Mouse (Mus musculus): ENCODE measurements around the gene Cygb. TPM values are rescaled to one million over a fixed set of nuclear protein-coding genes. Genes with fewer than 3 reads are reported as not detected.

The Cygb gene
- total and polyA plus RNA-seq, 3 experiments, result not detected

GRCm38 (mm10) chr11:116646771-116647170 lies 7.3 kb downstream of the Cygb start:
- H3K27me3 ChIP-seq (replicated peaks), result peaks cover 55% of the 10 kb centered on the region
- no peaks in the 10 kb centered on the region for H3K79me2 ChIP-seq (replicated peaks; ENCODE audit: control insufficient read depth, extremely low read depth, insufficient read depth, poor library complexity, severe bottlenecking)
- TF ChIP-seq NELFE (IDR thresholded peaks at IDR 0.05; ENCODE audit: low read depth, low read length) (no peak), CTCF (conservative IDR thresholded peaks at IDR 0.05 in 1 of 2, IDR thresholded peaks at IDR 0.05 in 1 of 2; ENCODE audit: low read depth in 2 of 2, low read length in 2 of 2) (no peak), HCFC1 (IDR thresholded peaks at IDR 0.05; ENCODE audit: low read depth, low read length) (no peak), JUN (IDR thresholded peaks at IDR 0.05; ENCODE audit: insufficient read depth, low read depth, low read length) (no peak), USF2 (conservative IDR thresholded peaks at IDR 0.05; ENCODE audit: low read depth, low read length) (no peak), MAZ (IDR thresholded peaks at IDR 0.05; ENCODE audit: low read depth, low read length) (no peak), SIN3A (IDR thresholded peaks at IDR 0.05; ENCODE audit: low read length) (no peak), CHD2 (IDR thresholded peaks at IDR 0.05; ENCODE audit: low read length) (no peak), MAX (IDR thresholded peaks at IDR 0.05; ENCODE audit: low read length) (no peak), TCF12 (IDR thresholded peaks at IDR 0.05; ENCODE audit: low read depth, low read length) (no peak), POLR2AphosphoS2 (IDR thresholded peaks at IDR 0.05; ENCODE audit: low read depth, low read length) (no peak), KAT2A (IDR thresholded peaks at IDR 0.05; ENCODE audit: insufficient replicate concordance, low read length) (no peak), ZMIZ1 (IDR thresholded peaks at IDR 0.05; ENCODE audit: low read depth, low read length) (no peak), PAX5 (IDR thresholded peaks at IDR 0.05; ENCODE audit: low read length) (no peak), RAD21 (IDR thresholded peaks at IDR 0.05; ENCODE audit: low read depth, low read length) (no peak), RCOR1 (conservative IDR thresholded peaks at IDR 0.05; ENCODE audit: low read depth, low read length) (no peak), TBP (conservative IDR thresholded peaks at IDR 0.05; ENCODE audit: low read depth, low read length) (no peak), E2F4 (IDR thresholded peaks at IDR 0.05; ENCODE audit: insufficient replicate concordance, low read depth, low read length) (no peak)
- peaks cover 3 to 37% of the 10 kb centered on the region in 2 experiments; a peak in 3 of 4 replicates for H3K4me1 ChIP-seq (ENCODE audit: control insufficient read depth in 1 of 2, insufficient read depth in 2 of 2)
- in situ Hi-C loops (cut with MboI; ENCODE audit: low pct_ligation_motif_present, low pct_unique_long_range_greater_than_20kb, low sequenced_read_pairs), result loop anchor here (10.0 kb wide), 1 partner anchor 408 kb away; no protein-coding TSS in a partner anchor
- dilution Hi-C loops (cut with MboI; ENCODE audit: extremely low pct_ligation_motif_present, extremely low pct_unique_long_range_greater_than_20kb, low sequenced_read_pairs), result no loop called here
- no peak overlapping the region for H3K4me3 ChIP-seq (replicated peaks in 1 of 3; ENCODE audit: low read depth in 2 of 3, low read length in 2 of 3, poor library complexity in 1 of 3)
- H3K4me2 ChIP-seq (ENCODE audit: insufficient read depth, low read depth, poor library complexity, severe bottlenecking), result no peak overlapping the region
- no peak overlapping the region for H3K9ac ChIP-seq (ENCODE audit: insufficient read depth, low read depth)
- no peak overlapping the region for H3K27ac ChIP-seq (ENCODE audit: insufficient read depth, low read depth)
- no peaks in the 10 kb centered on the region for H3K9me3 ChIP-seq (replicated peaks; ENCODE audit: low read length)
- no peak for DNase-seq (ENCODE audit: extremely low read depth)
- H3K36me3 ChIP-seq (replicated peaks in 1 of 2; ENCODE audit: control insufficient read depth in 1 of 2, insufficient read depth in 1 of 2, low read length in 1 of 2), result no peaks in the 10 kb centered on the region

GRCm38 (mm10) chr11:116646136-116646535 lies 8.0 kb downstream of the Cygb start:
- in situ Hi-C loops (cut with MboI; ENCODE audit: low pct_ligation_motif_present, low pct_unique_long_range_greater_than_20kb, low sequenced_read_pairs) (loop anchor here (10.0 kb wide), 1 partner anchor 409 kb away; no protein-coding TSS in a partner anchor), dilution Hi-C loops (cut with MboI; ENCODE audit: extremely low pct_ligation_motif_present, extremely low pct_unique_long_range_greater_than_20kb, low sequenced_read_pairs) (no loop called here)
- Histone ChIP-seq H3K27me3 (replicated peaks) (peaks cover 53% of the 10 kb centered on the region), H3K36me3 (replicated peaks in 1 of 2; ENCODE audit: control insufficient read depth in 1 of 2, insufficient read depth in 1 of 2, low read length in 1 of 2) (no peaks in the 10 kb centered on the region), H3K27ac (ENCODE audit: insufficient read depth, low read depth) (no peak overlapping the region), H3K79me2 (replicated peaks; ENCODE audit: control insufficient read depth, extremely low read depth, insufficient read depth, poor library complexity, severe bottlenecking) (no peaks in the 10 kb centered on the region), H3K4me3 (replicated peaks in 1 of 3; ENCODE audit: low read depth in 2 of 3, low read length in 2 of 3, poor library complexity in 1 of 3) (no peak overlapping the region), H3K9me3 (replicated peaks; ENCODE audit: low read length) (no peaks in the 10 kb centered on the region), H3K9ac (ENCODE audit: insufficient read depth, low read depth) (no peak overlapping the region), H3K4me1 (ENCODE audit: control insufficient read depth in 1 of 2, insufficient read depth in 2 of 2) (peaks cover 3 to 38% of the 10 kb centered on the region in 2 experiments; a peak in 3 of 4 replicates), H3K4me2 (ENCODE audit: insufficient read depth, low read depth, poor library complexity, severe bottlenecking) (no peak overlapping the region)
- DNase-seq (ENCODE audit: extremely low read depth), result no peak
- no peak for TF ChIP-seq JUND (conservative IDR thresholded peaks at IDR 0.05; ENCODE audit: low read depth, low read length)
- TF ChIP-seq MYC (IDR thresholded peaks at IDR 0.05; ENCODE audit: low read depth, low read length), result no peak
- no peak for TF ChIP-seq ETS1 (conservative IDR thresholded peaks at IDR 0.05; ENCODE audit: low read depth, low read length)
- TF ChIP-seq MEF2A (IDR thresholded peaks at IDR 0.05; ENCODE audit: borderline replicate concordance, low read depth, low read length), result no peak
- no peak for TF ChIP-seq MAX (IDR thresholded peaks at IDR 0.05; ENCODE audit: low read length)
- no peak for TF ChIP-seq BHLHE40 (IDR thresholded peaks at IDR 0.05; ENCODE audit: low read depth, low read length)
- no peak for TF ChIP-seq GABPA (IDR thresholded peaks at IDR 0.05; ENCODE audit: insufficient replicate concordance, low read depth, low read length)
- TF ChIP-seq CTCF (conservative IDR thresholded peaks at IDR 0.05 in 1 of 2, IDR thresholded peaks at IDR 0.05 in 1 of 2; ENCODE audit: low read depth in 2 of 2, low read length in 2 of 2), result no peak
- no peak for TF ChIP-seq HCFC1 (IDR thresholded peaks at IDR 0.05; ENCODE audit: low read depth, low read length)
- no peak for TF ChIP-seq ZNF384 (IDR thresholded peaks at IDR 0.05; ENCODE audit: low read depth, low read length)
- no peak for TF ChIP-seq TCF12 (IDR thresholded peaks at IDR 0.05; ENCODE audit: low read depth, low read length)
- TF ChIP-seq NRF1 (IDR thresholded peaks at IDR 0.05; ENCODE audit: low read depth, low read length), result no peak
